Mouse (Mus musculus) heart, postnatal 14 days (tissue): ENCODE data around the gene Tent4b. TPM values are rescaled to one million over a fixed set of nuclear protein-coding genes. Genes with fewer than 3 reads are reported as not detected.

Source experiments
- DNase-seq, 2 experiments: peaks; one replicate each; pipeline ENCODE4 v3.0.0; 2021 to 2022
- intact Hi-C: fragments of 180-260 bp; cut with DNase I; formaldehyde crosslinking; loops from one replicate; pipeline ENCODE4 v1.15.1; 2025
- total RNA-seq, 2 experiments: library from RNA; stranded (reverse); gene quantifications; 2 replicates each; pipeline ENCODE4 v1.2.3; 2021

Gene Tent4b
- total RNA-seq, 2 experiments from 2014 or later: 17.6 to 17.8 TPM

GRCm38 (mm10) chr8:88294977-88295376, 96.0 kb downstream of the Tent4b start:
- intact Hi-C loops: no loop called here
- no peak for DNase-seq

DNA sequence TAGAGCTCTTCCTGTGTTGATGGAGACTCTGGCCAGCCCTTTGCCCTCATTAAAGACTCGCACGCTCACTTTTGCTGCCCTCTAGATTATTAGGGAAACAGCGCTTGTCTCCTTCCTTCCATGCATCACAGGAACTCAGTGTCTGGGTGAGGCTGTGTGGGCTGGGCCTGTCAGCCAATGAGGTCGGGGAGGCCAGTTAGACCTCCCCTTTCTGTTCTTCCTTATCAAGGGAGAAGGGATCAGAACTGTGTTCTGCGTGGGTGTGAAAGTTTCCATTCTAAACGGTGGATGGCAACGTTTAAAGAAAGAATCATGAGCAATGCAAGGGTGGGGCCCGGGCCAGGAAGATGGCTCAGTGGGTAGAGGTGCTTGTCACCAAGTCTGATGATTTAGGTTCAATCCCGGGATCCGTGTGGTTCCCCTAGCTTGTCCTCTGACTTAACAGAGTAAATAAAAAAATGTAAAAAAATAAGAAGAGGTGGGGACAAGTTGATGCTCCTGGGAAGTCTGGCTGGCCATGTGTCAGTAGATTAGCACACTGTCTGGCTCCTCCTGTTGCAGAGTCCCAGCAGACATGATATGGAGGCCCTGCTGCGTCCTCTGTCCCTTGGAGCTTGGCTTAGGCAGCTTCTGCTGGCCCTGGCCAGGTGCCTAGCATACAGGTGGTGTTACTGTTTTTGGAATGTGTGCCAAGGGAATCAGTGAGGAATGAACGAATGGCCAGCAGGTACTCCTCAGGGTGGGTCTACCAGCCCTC, 99.1 kb downstream of the Tent4b start:
- DNase-seq: peak in 1 of 2 experiments; percentile 34

DNA sequence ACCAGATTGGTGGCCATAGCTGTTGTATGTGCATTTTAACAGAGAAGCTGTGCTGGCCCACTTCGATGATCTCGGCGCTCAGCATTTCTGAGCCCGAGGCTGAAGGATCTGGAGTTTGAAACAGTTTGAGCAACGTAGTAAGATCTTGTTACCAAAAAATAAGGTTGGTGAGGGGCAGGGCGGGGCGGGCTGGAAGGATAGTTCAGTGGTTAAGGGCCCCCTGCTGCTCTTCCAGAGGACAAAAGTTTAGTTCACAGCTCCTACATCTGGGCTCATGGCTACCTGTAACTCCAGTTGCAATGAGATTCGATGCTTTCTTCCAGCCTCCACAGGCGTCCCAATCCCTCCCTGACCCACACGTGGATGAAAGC, 99.7 kb downstream of the Tent4b start:
- intact Hi-C loops: no loop called here
- DNase-seq: no peak

More for the DNA sequence above, 99.1 kb downstream of the Tent4b start:
- intact Hi-C loops: no loop called here

DNA sequence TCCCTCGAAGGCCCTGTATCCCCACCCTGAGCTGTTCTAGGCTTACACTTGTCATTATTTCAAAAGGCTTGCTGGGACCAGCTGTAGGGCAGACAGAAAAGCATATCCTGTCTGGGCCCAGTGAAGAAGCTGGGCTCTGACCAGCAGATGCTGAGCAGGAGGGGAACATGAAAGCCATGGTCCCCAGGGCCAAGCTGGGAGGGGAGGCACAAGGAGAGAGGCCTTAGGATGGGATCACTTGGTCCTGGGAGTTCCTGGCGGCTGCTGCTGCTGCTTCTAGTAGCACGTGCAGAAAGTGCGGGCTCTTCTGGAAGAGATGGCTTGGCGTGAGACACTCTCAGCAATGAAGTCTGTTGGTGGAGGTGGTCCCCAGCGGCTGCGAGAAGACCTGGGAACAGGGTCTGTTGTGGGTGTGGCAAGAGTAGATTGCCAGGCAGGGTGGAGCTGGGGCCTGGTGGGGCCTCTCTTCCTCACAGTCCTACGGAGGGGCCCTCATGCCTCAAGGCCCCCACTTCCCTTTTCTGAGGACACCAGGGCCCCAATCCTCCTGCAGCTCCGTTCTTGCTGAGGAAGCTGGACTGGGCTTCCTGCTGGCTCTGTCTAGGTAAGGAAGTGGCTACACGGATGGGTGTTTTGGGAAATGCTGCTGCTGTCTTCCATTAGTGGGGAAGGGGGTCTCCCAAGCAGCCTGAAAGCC, 101.0 kb downstream of the Tent4b start:
- DNase-seq: peak in 1 of 2 experiments; percentile 33
- intact Hi-C loops: no loop called here

DNA sequence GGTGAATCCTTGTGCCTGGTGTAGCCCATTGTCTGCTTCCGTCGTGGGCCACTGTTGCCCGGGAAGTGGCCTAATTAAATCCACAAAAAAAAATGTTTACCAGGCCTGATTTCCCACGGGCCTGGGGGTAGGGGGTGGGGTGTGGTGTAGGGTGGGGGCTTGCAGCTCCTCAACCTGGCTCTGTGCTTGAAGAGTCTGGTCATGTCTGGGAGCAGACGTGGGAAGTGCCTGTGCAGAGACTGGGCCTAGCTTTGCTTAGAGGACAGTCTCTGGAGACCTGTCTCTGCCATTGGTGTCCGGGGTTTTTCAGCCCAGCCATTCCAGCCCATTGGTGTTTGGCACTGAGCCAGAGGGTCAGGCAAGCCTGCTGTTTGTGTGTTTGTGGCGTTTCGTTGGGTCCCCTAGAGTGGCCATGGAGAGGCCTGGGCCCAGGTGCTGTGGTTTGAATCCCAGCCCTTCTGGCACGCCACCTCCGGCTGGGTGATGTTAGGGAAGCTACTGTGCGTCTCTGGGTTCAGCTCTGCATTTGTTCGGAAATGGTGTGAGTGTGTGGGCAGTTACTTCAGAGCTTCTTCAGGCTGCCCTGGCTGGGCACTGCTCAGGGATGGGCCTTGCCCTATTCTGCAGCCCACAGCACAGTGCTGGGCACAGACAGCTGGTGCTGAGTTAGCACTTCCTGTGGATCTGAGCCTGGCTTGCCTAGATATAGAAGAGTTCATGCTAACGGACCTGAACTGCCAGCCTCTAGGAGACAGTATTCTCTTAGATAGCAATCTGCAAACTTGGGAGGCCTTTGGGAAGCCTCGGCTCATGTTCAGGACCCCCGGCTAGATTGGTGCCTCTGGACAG, 102.8 kb downstream of the Tent4b start:
- peak in 1 of 2 experiments; percentile 35 for DNase-seq

GRCm38 (mm10) chr8:88305814-88306213, 106.8 kb downstream of the Tent4b start:
- no peak for DNase-seq
- intact Hi-C loops: no loop called here

More for the DNA sequence above, 102.8 kb downstream of the Tent4b start:
- intact Hi-C loops: no loop called here

- DNase-seq: peak in 1 of 2 experiments; percentile 60
- intact Hi-C loops: no loop called here
Observed at GRCm38 (mm10) chr8:88306511-88306910, 107.5 kb downstream of the Tent4b start.

DNA sequence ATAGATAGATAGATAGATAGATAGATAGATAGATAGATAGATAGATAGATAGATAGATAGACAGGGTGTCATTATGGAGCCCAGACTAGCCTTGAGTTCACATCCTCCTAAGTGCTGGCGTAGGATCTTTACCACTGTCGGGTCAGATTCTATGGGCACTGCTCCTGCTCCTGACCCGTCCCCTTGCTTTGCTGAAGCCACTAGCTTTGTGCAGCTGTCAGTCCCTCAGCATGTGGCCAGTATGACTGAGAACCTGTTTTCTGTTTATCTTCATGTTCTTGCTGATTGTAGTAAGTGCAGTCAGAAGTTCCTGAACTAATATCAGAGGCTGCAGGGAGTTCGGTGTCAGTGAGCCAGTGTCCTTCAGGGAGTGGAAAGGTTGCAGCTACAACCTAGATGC, 108.7 kb downstream of the Tent4b start:
- DNase-seq: no peak
- intact Hi-C loops: loop anchor here (2.0 kb wide), 1 partner anchor 39 kb away; no protein-coding TSS in a partner anchor

Other genes with a start within 250 kb of the Tent4b start
- 1 to 10 TPM; 8.0 to 8.5 TPM for gene Zfp423, start 239.6 kb upstream of the Tent4b start, total RNA-seq
- gene Cnep1r1, start 80.4 kb upstream of the Tent4b start, total RNA-seq: 10 to 100 TPM; 31.4 to 32.8 TPM
- gene Heatr3, start 61.4 kb upstream of the Tent4b start, total RNA-seq: 10 to 100 TPM; 20.0 to 20.8 TPM
- gene Adcy7, start 73.2 kb downstream of the Tent4b start, total RNA-seq: 1 to 10 TPM; 7.5 to 9.8 TPM
- gene Brd7, start 163.0 kb downstream of the Tent4b start, total RNA-seq: 10 to 100 TPM; 70.1 to 70.2 TPM